Mouse (Mus musculus) ES-Bruce4 (cell line): ENCODE results near the gene Slc22a23.

Source experiments
- EP300 ChIP-seq: IDR thresholded peaks from 2 replicates; pipeline ENCODE4 v1.6.1; 2011; ENCODE audit warnings: low read depth, low read length; ENCODE audit not compliant: insufficient read depth
- POLR2A ChIP-seq: IDR thresholded peaks from one replicate; pipeline ENCODE4 v1.8.1; 2011; ENCODE audit warnings: low read length; ENCODE audit not compliant: insufficient read depth

- TF ChIP-seq EP300 (no peak), POLR2A (no peak)
These were observed 98.2 kb downstream of the Slc22a23 start for GRCm38 (mm10) chr13:34246821-34247220.
